ENCODE assay signal across 8 mouse cellular contexts in genomic region chr19:11819143-11819700, GRCm38 (mm10). TPM values are rescaled to one million over a fixed set of nuclear protein-coding genes. Genes with fewer than 3 reads are reported as not detected.
DNase-seq lines count a peak whose midpoint lies in the region; ATAC-seq and TF ChIP-seq lines count a peak whose summit lies in the region.

Gene Stx3 (minus strand): TSS chr19:11819403.

- 0 out of 2 replicates have a peak, but pooled peaks cover 12% of the 10 kb centered on the region for H3K27me3 ChIP-seq in heart, embryonic 10.5 days (ENCODE audit: insufficient read depth, poor library complexity, severe bottlenecking)
- no peaks in the 10 kb centered on the region for H3K27me3 ChIP-seq in hindbrain, postnatal 0 days (ENCODE audit: insufficient read depth, low read length)

- under 1% methylated on average over 20 of the region's 20 CpGs for WGBS in heart, embryonic 10.5 days
- under 1% methylated on average over 20 of the region's 20 CpGs for WGBS in hindbrain, postnatal 0 days
- WGBS in macrophage (ENCODE audit: missing documents), result 2% methylated on average over 20 of the region's 20 CpGs

- peak; percentile 1; the same call in 1 of the 2 replicates for ATAC-seq in hindbrain, postnatal 0 days

- H3K4me3 ChIP-seq in heart, embryonic 10.5 days, result peak within 1 kb of the TSS; percentile 79
- H3K4me3 ChIP-seq in hindbrain, postnatal 0 days (ENCODE audit: low read length), result peak within 1 kb of the TSS; percentile 61
- H3K4me3 ChIP-seq in macrophage (ENCODE audit: inconsistent target), result peak within 1 kb of the TSS; percentile 75

- H3K27ac ChIP-seq in heart, embryonic 10.5 days, result peak within 1 kb of the TSS; percentile 86
- H3K27ac ChIP-seq in hindbrain, postnatal 0 days, result peak within 1 kb of the TSS; percentile 65
- H3K27ac ChIP-seq in macrophage, result peak within 1 kb of the TSS; percentile 74

- intact Hi-C loops in heart, postnatal 25 days (cut with DNase I), result loop anchor here (2.0 to 5.0 kb wide), 3 partner anchors 14 to 193 kb away; partner anchors contain the start of gene Patl1

- H3K9me3 ChIP-seq in heart, embryonic 10.5 days, result no peaks in the 10 kb centered on the region
- H3K9me3 ChIP-seq in hindbrain, postnatal 0 days (ENCODE audit: low read length), result no peaks in the 10 kb centered on the region

- H3K9ac ChIP-seq in hindbrain, postnatal 0 days (replicated peaks; ENCODE audit: low read length), result peak within 1 kb of the TSS; percentile 84

- H3K4me1 ChIP-seq in heart, embryonic 10.5 days, result peaks cover 27% of the 10 kb centered on the region
- no peaks in the 10 kb centered on the region; the same call in 1 of the 2 replicates for H3K4me1 ChIP-seq in hindbrain, postnatal 0 days (ENCODE audit: insufficient read depth, low read length)

- no peaks in the 10 kb centered on the region for H3K36me3 ChIP-seq in heart, embryonic 10.5 days
- no peaks in the 10 kb centered on the region for H3K36me3 ChIP-seq in hindbrain, postnatal 0 days (ENCODE audit: insufficient read depth, low read length)
- no peaks in the 10 kb centered on the region for H3K36me3 ChIP-seq in macrophage (ENCODE audit: inconsistent target)

- DNase-seq in heart, embryonic 10.5 days (ENCODE audit: low spot score), result no peak
- no peak for DNase-seq in heart, postnatal 25 days (ENCODE audit: low spot score)
- peak; percentile 19 to 26 for DNase-seq in B cell, adult 2 months
- peak; percentile 5 for DNase-seq in embryo, embryonic 10 days (ENCODE audit: low spot score)
- DNase-seq in hindbrain, postnatal 0 days (ENCODE audit: low spot score), result peak; percentile 4
- DNase-seq in ovary, postnatal 10 days (ENCODE audit: low spot score), result no peak
- no peak for DNase-seq in cerebellum, adult 9-11 months

- no peak for TF ChIP-seq CTCF in hindbrain, postnatal 0 days (IDR thresholded peaks at IDR 0.05; ENCODE audit: low read depth)

- peaks cover 50% of the 10 kb centered on the region for H3K79me2 ChIP-seq in macrophage (ENCODE audit: inconsistent target)

- peak within 1 kb of the TSS; percentile 92 for H3K4me2 ChIP-seq in hindbrain, postnatal 0 days (ENCODE audit: low read depth, low read length)

RNA-seq across cellular contexts. Expression of gene Stx3, which starts in this region (rescaled TPM):
- polyA plus RNA-seq in heart, embryonic 10.5 days (2016; fragmentation: Nextera tagmentation; extraction: Ambion mirVana), result 7.5 and 11.6 TPM in 2 replicates
- 1 to 10 TPM; 3.1 to 4.1 TPM for total RNA-seq in heart, postnatal 25 days (2021)
- 9.2 and 16.0 TPM in 2 replicates for total RNA-seq in hindbrain, postnatal 0 days (2014; rRNA removed)
- polyA plus RNA-seq in hindbrain, postnatal 0 days (2015; fragmentation: Nextera tagmentation; extraction: Ambion mirVana), result 24.3 and 25.5 TPM in 2 replicates
- 100 to 1,000 TPM in 23 of 26 experiments, 10 to 100 TPM in 3; 86.0 to 358 (median 130) TPM for total RNA-seq in macrophage (2018; cell fraction: chromatin; rRNA removed)
- 10 to 100 TPM; 16.8 to 73.0 (median 26.4) TPM for total RNA-seq in macrophage (2018; cell fraction: cytosol; rRNA removed)
- 100 to 1,000 TPM in 8 of 26 experiments, 10 to 100 TPM in 18; 41.8 to 219 (median 90.9) TPM for total RNA-seq in macrophage (2018; cell fraction: nucleus; rRNA removed)
- 18.7 to 25.4 TPM (median 20.5 TPM) in 3 replicates for polyA plus RNA-seq in macrophage (2018)

Comparison
In these comparisons a context has a peak if more than half of its experiments do, and no peak if none do; other contexts are left out.
1. DNase-seq: peak in B cell, adult 2 months (2 of 2), embryo, embryonic 10 days (single experiment) and hindbrain, postnatal 0 days (single experiment); none in heart, embryonic 10.5 days (single experiment), heart, postnatal 25 days (single experiment), ovary, postnatal 10 days (single experiment) and cerebellum, adult 9-11 months (single experiment).
2. Peak in every context shown above with its lines, with median percentiles within 50 percentile points of each other: H3K27ac ChIP-seq and H3K4me3 ChIP-seq.